10 mouse cellular contexts compared by ENCODE assay signal in the genomic region with DNA sequence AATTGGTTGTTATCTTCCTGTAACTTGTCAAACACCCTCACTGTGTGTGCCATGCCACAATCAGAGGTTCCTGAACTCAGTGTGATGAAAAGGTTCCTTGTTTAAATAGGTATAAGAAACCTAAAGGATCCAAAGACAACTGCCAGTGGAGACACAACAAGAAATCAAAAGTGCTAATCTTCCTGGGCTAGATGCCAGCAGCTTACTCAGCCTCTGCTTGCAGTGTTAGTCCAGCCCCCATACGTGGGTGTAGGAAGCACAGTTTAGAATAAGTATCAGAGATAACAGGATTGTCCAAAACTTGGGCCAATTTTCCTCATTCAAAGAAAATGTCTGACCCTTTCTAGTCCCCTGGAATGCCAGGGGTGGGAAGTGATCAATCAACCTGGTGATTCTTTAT.
DNase-seq lines count a peak whose midpoint lies in the region; ATAC-seq and TF ChIP-seq lines count a peak whose summit lies in the region.
"Had no signal": no experiment of that assay in that cellular context is flagged by ENCODE, and none has a peak within 500 bp of the region (broad histone marks: within the 10 kb centered on the region; RNA-seq: fewer than 3 reads in every experiment).

No protein-coding gene starts in this region.

- ATAC-seq in kidney, postnatal 0 days (replicated peaks; ENCODE audit: low FRiP score, low read depth) = no peak
- ATAC-seq: inflammation-experienced regulatory T-cells, adult 6 months; lung, postnatal 0 days had no signal

- H3K9ac ChIP-seq in kidney, postnatal 0 days (ENCODE audit: low read depth, low read length) = no peak overlapping the region

- no peak overlapping the region for H3K4me3 ChIP-seq in kidney, postnatal 0 days (replicated peaks; ENCODE audit: low read depth, low read length)
- no peak overlapping the region for H3K4me3 ChIP-seq in gastrocnemius, adult 2 months

- no peak overlapping the region for H3K27ac ChIP-seq in kidney, postnatal 0 days
- no peak overlapping the region for H3K27ac ChIP-seq in gastrocnemius, adult 2 months

- no peaks in the 10 kb centered on the region for H3K4me1 ChIP-seq in kidney, postnatal 0 days (replicated peaks; ENCODE audit: insufficient read depth, low read length)

- TF ChIP-seq CTCF in kidney, postnatal 0 days (IDR thresholded peaks at IDR 0.05; ENCODE audit: low read depth) = no peak
- no peak for TF ChIP-seq CTCF in brain, embryonic 14.5 days (IDR thresholded peaks at IDR 0.05; ENCODE audit: borderline replicate concordance, extremely low read depth, insufficient read depth, insufficient read length)
- TF ChIP-seq CTCF in gastrocnemius, adult 2 months (IDR thresholded peaks at IDR 0.05) = no peak

- no peak for TF ChIP-seq POLR2A in brain, embryonic 14.5 days (IDR thresholded peaks at IDR 0.05; ENCODE audit: borderline replicate concordance, extremely low read depth, insufficient read depth, insufficient read length, poor library complexity, severe bottlenecking)

- H3K36me3 ChIP-seq in kidney, postnatal 0 days (ENCODE audit: insufficient read depth, low read length) = no peaks in the 10 kb centered on the region

- 46% methylated on average over 1 of the region's 1 CpGs for WGBS in kidney, postnatal 0 days

- H3K4me2 ChIP-seq in kidney, postnatal 0 days (ENCODE audit: low read length) = no peak overlapping the region

- H3K27me3 ChIP-seq in kidney, postnatal 0 days (ENCODE audit: insufficient read depth, low read length) = no peaks in the 10 kb centered on the region

- no peaks in the 10 kb centered on the region for H3K9me3 ChIP-seq in kidney, postnatal 0 days (replicated peaks; ENCODE audit: low read length)

- intact Hi-C loops in gastrocnemius, adult 2 months (cut with DNase I) = no loop called here

- DNase-seq in kidney, postnatal 0 days (ENCODE audit: low spot score) = peak; percentile 3
- DNase-seq in kidney, postnatal 36 days = no peak
- DNase-seq in brain, embryonic 14.5 days (ENCODE audit: low read depth) = peak; percentile 81
- DNase-seq in layer of hippocampus, adult 9-10 months (ENCODE audit: low spot score) = peak; percentile 20
- DNase-seq in right cerebral cortex, postnatal 10 days (ENCODE audit: low spot score in 2 of 2) = peak; percentile 37 to 57
- no peak for DNase-seq in gastrocnemius, adult 2 months
- DNase-seq in gastrocnemius, postnatal 10 days = no peak
- DNase-seq: adrenal gland, adult 2 months had no signal

Comparison
In these comparisons a context has a peak if more than half of its experiments do, and no peak if none do; other contexts are left out.
1. DNase-seq: peak in kidney, postnatal 0 days (single experiment), brain, embryonic 14.5 days (single experiment), layer of hippocampus, adult 9-10 months (single experiment) and right cerebral cortex, postnatal 10 days (2 of 2); none in kidney, postnatal 36 days (0 of 2), gastrocnemius, adult 2 months (single experiment) and gastrocnemius, postnatal 10 days (single experiment).